Mouse (Mus musculus) embryonic facial prominence, embryonic 11.5 days (tissue): ENCODE measurements around the gene Bsdc1. TPM values are rescaled to one million over a fixed set of nuclear protein-coding genes. Genes with fewer than 3 reads are reported as not detected.

Experiments used
- ATAC-seq: fragments of 200-750 bp; cut with Nextera tagmentation; replicated peaks from 2 replicates; pipeline ENCODE4 v1.8.0; 2017; ENCODE audit warnings: low read depth; ENCODE audit not compliant: insufficient number of reproducible peaks, low FRiP score, low TSS enrichment
- DNase-seq: peaks from one replicate; pipeline ENCODE4 v3.0.0-alpha.2; 2015; ENCODE audit warnings: low spot score
- H3K27ac ChIP-seq: fragments of 300-500 bp; sonication (generic); replicated peaks from 2 replicates; pipeline ENCODE4 v1.5.1; 2014; ENCODE audit warnings: mild to moderate bottlenecking, low read depth, low read length, control low read depth
- H3K27me3 ChIP-seq: fragments of 300-500 bp; sonication (generic); 2 replicates; pipeline ENCODE4 v1.6.1; 2014; ENCODE audit warnings: mild to moderate bottlenecking, low read length, moderate library complexity, mixed read lengths; ENCODE audit not compliant: control insufficient read depth, insufficient read depth
- H3K36me3 ChIP-seq: fragments of 300-500 bp; sonication (generic); replicated peaks from 2 replicates; pipeline ENCODE4 v1.6.1; 2014; ENCODE audit warnings: low read depth, mild to moderate bottlenecking, low read length, moderate library complexity, mixed read lengths; ENCODE audit not compliant: control insufficient read depth, insufficient read depth
- H3K4me1 ChIP-seq: fragments of 300-500 bp; sonication (generic); 2 replicates; pipeline ENCODE4 v1.6.1; 2014; ENCODE audit warnings: low read length, mixed read lengths; ENCODE audit not compliant: control insufficient read depth, insufficient read depth
- H3K4me2 ChIP-seq: fragments of 300-500 bp; sonication (generic); 2 replicates; pipeline ENCODE4 v1.6.1; 2014; ENCODE audit warnings: low read depth, mild to moderate bottlenecking, control low read depth, low read length, moderate library complexity
- H3K4me3 ChIP-seq: fragments of 300-500 bp; sonication (generic); 2 replicates; pipeline ENCODE4 v1.5.1; 2014; ENCODE audit warnings: low read depth, low read length, control low read depth
- H3K9ac ChIP-seq: fragments of 300-500 bp; sonication (generic); replicated peaks from 2 replicates; pipeline ENCODE4 v1.6.1; 2014; ENCODE audit warnings: mild to moderate bottlenecking, control low read depth, low read length
- H3K9me3 ChIP-seq: fragments of 300-500 bp; sonication (generic); replicated peaks from 2 replicates; pipeline ENCODE4 v1.6.1; 2016; ENCODE audit warnings: mild to moderate bottlenecking, low read length, inconsistent platforms, mixed read lengths; ENCODE audit not compliant: control insufficient read depth
- WGBS: fragments of 180-500 bp; shearing (Covaris S2); extraction: QIAGEN DNeasy Blood & Tissue Kit; methylation state at CpG from one replicate; pipeline ENCODE4 v1.1.7; 2014; 5-methylcytosine and 5-hydroxymethylcytosine counted together
- polyA plus RNA-seq: library from polyadenylated mRNA; unstranded; fragments of >200 nt; fragmentation: Nextera tagmentation; extraction: Ambion mirVana; gene quantifications from 2 replicates; pipeline ENCODE4 v1.2.1, GENCODE M21; 2014

Gene Bsdc1
- polyA plus RNA-seq, 1 experiment from 2014 or later = 21.2 TPM

DNA sequence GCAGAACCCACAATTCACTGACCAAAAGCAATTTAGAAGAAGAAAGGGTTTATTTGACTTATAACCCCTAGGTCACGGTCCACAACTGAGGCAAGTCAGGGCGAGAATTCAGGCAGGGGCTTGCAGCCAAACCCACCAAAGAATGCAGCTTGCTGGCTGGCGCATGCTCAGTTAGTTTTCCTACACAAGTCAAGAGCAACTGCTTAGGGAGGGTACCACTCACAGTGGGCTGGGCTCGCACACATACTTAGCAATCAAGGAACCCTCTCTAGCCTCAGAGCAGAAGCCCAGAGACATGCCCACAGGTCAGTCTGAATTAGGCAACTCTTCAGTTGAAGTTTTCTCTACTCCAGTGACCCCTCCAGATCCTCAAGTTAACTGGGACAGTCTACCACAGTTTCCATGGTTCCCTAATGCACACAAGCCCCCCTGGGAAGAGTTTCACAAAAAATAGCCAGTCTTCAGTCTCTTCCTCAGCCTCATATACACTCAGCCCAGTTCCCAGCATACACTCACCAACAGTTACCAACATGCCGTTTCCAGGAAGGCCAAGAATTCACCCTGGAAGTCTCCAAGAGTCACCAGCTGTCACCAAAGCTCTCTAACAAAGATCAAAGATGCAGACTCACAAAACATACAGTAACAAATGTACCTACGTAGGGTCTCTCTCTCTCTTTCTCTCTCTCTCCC is 49.5 kb downstream of the Bsdc1 start:
- no peaks in the 10 kb centered on the region; the same call in 1 of the 2 replicates for H3K4me1 ChIP-seq
- no peak for DNase-seq
- no peak for ATAC-seq
- no peak overlapping the region for H3K4me3 ChIP-seq
- H3K9ac ChIP-seq = no peak overlapping the region
- no peak overlapping the region for H3K4me2 ChIP-seq
- H3K27ac ChIP-seq = no peak overlapping the region
- no peaks in the 10 kb centered on the region for H3K36me3 ChIP-seq
- no peaks in the 10 kb centered on the region for H3K9me3 ChIP-seq
- no peaks in the 10 kb centered on the region for H3K27me3 ChIP-seq
- WGBS = 33% methylated on average over 6 of the region's 6 CpGs

DNA sequence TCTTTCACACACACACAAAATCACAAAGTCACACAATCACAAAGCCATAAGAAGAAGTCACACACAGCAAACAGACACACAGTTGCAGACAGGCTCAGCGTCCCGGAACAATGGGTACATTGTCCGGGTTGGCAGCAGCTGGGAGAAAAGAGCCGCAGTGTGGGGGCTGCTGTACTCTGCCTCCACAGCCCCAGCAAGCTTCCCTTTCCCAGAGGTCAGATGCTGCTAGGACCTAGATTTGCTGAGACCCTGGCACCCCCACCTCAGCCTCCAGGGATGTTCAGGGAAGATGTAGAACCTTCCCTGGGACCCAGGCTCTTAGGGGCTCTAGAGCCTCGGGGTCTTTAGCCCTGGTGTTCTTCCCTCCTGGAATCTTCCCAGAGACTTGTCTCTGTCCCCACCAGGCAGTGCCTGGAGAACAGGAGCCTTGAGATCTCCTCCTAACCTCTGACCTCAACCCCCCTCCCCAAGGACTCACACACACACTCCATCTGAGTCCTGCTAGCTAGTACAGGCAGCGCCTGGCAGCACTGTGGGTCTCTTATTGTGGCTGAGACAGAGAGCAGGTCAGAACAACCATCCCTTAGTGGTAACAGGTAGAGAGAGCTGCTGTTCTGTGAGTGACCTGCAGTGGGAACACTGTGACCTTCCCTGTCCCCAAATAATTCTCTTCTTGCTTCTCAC is 50.2 kb downstream of the Bsdc1 start:
- DNase-seq (no peak), ATAC-seq (no peak)
- Histone ChIP-seq H3K4me1 (no peaks in the 10 kb centered on the region; the same call in 1 of the 2 replicates), H3K9ac (no peak overlapping the region), H3K4me3 (no peak overlapping the region), H3K4me2 (no peak overlapping the region), H3K27ac (no peak overlapping the region), H3K9me3 (no peaks in the 10 kb centered on the region), H3K27me3 (no peaks in the 10 kb centered on the region), H3K36me3 (peaks cover 1% of the 10 kb centered on the region)
- 18% methylated on average over 6 of the region's 6 CpGs for WGBS

DNA sequence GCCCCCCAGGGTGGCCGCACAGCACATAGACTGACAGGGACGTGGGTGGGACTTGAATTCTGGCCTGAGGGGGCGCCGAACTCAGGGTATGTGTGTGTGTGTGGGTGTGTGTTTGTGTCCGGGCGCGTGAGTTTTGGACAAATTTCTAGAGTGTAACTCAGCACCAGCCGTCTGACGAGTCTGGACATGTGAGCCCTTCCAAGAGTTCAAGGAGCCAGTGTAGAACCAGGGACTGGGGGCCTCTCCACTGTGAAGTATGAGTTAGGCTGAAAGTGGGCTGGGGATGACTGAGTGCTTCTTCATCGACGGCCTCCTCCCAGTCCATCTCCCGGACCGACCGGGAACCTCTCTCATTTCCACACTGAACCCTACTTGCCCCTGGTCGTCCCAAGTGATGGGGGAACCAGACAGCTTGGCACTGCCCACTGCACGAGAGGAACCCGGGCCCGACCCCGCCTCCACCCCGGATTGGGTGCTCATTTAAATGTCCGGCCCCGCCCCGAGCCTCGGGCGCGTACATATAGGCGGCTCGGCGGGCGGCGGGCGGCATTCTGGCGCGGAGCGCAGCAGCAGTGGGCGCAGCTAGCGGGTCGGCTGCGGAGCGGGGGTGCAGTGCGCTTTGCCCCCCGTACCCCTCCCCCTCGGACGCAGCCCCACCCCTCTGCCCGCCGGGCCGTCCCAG is 51.8 kb downstream of the Bsdc1 start, which contains the start of gene Marcksl1:
Gene Marcksl1 (plus strand): TSS at position 496 of the 682 bp plus-strand sequence.
- peak; percentile 94 for DNase-seq
- Histone ChIP-seq H3K4me1 (no peaks in the 10 kb centered on the region; the same call in 1 of the 2 replicates), H3K4me2 (peak within 1 kb of the TSS; percentile 58), H3K36me3 (peaks cover 8% of the 10 kb centered on the region), H3K9me3 (no peaks in the 10 kb centered on the region), H3K27ac (peak within 1 kb of the TSS; percentile 98), H3K9ac (peak within 1 kb of the TSS; percentile 100), H3K4me3 (peak within 1 kb of the TSS; percentile 100), H3K27me3 (no peaks in the 10 kb centered on the region)
- WGBS = 4% methylated on average over 47 of the region's 47 CpGs
- ATAC-seq = peak; percentile 82

DNA sequence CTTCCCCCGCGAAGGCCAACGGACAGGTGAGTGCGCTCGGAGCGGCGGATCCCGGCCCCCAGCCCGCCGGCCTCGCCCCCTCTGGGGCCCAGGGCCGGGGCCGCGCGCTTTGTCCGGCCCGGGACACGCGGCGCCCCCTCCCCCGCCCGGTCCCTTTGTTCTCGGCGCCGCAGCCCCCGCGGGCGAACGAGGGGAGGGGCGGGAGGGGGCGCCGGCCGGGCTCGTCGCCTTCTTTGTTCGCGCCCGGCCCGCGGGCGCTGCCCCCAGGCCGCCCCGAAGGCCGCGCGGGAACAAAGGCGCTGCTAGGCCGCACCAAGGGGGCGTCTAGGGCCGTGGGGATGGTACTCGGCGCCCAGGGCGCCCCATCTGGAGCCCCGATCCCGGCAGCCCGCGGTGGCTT is 52.5 kb downstream of the Bsdc1 start:
- Histone ChIP-seq H3K27ac (peak overlapping the region; percentile 98), H3K4me2 (peak overlapping the region; percentile 58), H3K9ac (peak overlapping the region; percentile 100), H3K4me3 (peak overlapping the region; percentile 100), H3K27me3 (no peaks in the 10 kb centered on the region), H3K36me3 (peaks cover 8% of the 10 kb centered on the region), H3K9me3 (no peaks in the 10 kb centered on the region), H3K4me1 (no peaks in the 10 kb centered on the region; the same call in 1 of the 2 replicates)
- ATAC-seq (peak; percentile 12), DNase-seq (peak; percentile 41)
- WGBS = 0% methylated on average over 32 of the region's 57 CpGs

DNA sequence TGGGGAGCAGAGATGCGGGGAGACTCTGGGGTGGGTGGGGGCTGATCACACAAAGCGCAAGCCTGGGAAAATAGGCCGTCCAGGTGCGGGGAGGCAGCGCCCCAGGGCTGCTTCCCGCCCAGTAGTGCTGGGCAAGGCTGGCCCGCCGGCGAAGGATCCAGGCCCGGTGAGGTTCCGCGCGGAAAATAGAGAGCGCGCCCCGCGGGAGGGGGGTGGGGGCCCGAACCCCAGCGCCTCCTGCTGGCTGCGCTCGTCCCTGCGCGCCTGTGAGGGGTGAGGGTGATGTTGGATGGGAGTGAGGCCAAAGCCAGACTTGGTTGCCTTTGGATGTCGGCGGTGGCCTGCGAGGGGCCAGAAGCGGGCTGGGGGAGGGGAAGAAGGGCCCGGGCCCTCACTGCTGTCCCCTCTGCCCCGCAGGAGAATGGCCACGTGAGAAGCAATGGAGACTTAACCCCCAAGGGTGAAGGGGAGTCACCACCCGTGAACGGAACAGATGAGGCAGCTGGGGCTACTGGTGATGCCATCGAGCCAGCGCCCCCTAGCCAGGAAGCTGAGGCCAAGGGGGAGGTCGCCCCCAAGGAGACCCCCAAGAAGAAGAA is 53.0 kb downstream of the Bsdc1 start:
- ATAC-seq = peak; percentile 11

DNA sequence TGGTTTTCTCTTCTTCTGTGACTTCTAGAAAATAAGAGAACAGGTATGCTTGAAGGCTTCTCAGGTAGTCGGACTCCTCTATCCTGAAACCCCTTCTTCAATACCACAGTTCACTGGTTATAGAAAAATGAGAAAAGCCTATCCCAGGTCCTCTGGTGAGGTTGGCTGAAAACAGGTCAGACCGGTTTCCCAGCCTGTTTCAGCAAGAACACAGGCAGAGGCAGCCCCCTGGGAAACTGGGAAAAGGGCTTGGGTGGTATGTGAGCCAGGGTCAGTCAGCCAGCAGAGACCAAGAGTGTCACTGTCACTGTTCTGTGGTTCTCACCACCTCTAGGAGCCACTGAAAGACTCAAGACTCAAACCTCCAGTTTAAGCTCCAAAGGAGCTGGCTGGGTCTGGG is 55.5 kb downstream of the Bsdc1 start:
- WGBS = 46% methylated on average over 2 of the region's 2 CpGs
- no peak overlapping the region for H3K4me2 ChIP-seq

More for the DNA sequence above, 53.0 kb downstream of the Bsdc1 start:
- DNase-seq = peak; percentile 82
- Histone ChIP-seq H3K4me2 (peak overlapping the region; percentile 58), H3K27ac (peak overlapping the region; percentile 98), H3K9me3 (no peaks in the 10 kb centered on the region), H3K36me3 (peaks cover 8% of the 10 kb centered on the region), H3K9ac (peak overlapping the region; percentile 100), H3K4me1 (no peaks in the 10 kb centered on the region; the same call in 1 of the 2 replicates), H3K4me3 (peak overlapping the region; percentile 100), H3K27me3 (no peaks in the 10 kb centered on the region)
- 0% methylated on average over 33 of the region's 35 CpGs for WGBS

DNA sequence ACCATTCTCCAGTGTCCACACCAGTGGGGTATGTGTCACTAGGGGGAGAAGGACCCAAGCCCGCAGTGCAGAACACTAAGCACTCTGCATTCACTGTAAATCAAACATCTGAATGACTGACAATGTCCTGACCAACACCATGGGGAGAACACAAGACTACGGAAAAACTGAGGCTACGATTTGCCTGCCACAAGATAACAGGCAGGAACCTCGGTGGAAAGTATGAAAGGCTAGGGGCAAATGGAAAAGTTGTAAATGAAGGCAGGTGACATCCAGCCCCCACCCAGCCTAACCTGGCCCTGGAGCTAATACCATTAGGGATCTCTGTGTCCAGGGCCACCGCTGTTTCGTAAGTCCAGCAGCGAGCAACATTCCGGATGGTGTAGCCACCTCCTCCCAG is 57.1 kb downstream of the Bsdc1 start:
- Histone ChIP-seq H3K27ac (no peak overlapping the region), H3K4me3 (no peak overlapping the region), H3K9ac (no peak overlapping the region), H3K27me3 (no peaks in the 10 kb centered on the region), H3K4me1 (no peaks in the 10 kb centered on the region), H3K36me3 (peaks cover 20% of the 10 kb centered on the region), H3K4me2 (no peak overlapping the region), H3K9me3 (no peaks in the 10 kb centered on the region)
- ATAC-seq (no peak), DNase-seq (no peak)
- WGBS = 94% methylated on average over 8 of the region's 8 CpGs

More for the DNA sequence above, 55.5 kb downstream of the Bsdc1 start:
- H3K4me1 ChIP-seq = no peaks in the 10 kb centered on the region; the same call in 1 of the 2 replicates
- no peaks in the 10 kb centered on the region for H3K9me3 ChIP-seq
- no peak overlapping the region; the same call in 1 of the 2 replicates for H3K27ac ChIP-seq
- no peak overlapping the region for H3K4me3 ChIP-seq
- peak; percentile 48 for DNase-seq
- peaks cover 14% of the 10 kb centered on the region for H3K36me3 ChIP-seq
- no peak overlapping the region for H3K9ac ChIP-seq
- ATAC-seq = no peak
- no peaks in the 10 kb centered on the region for H3K27me3 ChIP-seq
